Mouse (Mus musculus): Measurements from ENCODE around the gene Dnajb2. TPM values are rescaled to one million over a fixed set of nuclear protein-coding genes. Genes with fewer than 3 reads are reported as not detected.
"Not testable (repeated sequence)": the region's sequence is repeated elsewhere in the genome, so short reads cannot be mapped to it uniquely, and the experiment has no call there.

Gene Dnajb2
- polyA plus RNA-seq, 1 experiment from 2014 or later = 24.2 TPM

DNA sequence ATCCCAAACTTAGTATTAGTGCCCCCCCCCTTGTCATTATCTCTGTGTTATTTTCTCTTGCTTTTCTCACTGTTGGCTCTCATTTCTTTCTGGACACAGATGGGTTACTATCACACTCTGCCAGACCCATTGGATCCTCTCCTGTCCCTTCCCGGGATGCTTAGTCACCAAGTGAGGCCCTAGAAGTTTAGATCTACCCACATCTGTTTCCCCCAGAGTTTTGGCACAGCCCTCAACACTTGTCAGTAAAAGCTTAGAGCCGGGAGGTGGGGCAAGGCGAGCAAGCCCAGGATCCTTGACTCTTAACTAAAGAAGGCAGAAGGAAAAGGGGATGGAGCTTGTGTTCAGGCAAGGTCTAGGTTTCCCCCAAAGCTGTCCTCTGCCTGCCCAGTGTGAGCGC is 7.0 kb upstream of the Dnajb2 start:
- no peak overlapping the region for H3K4me3 ChIP-seq (ENCODE audit: low read depth, low read length)
- H3K27me3 ChIP-seq (ENCODE audit: control insufficient read depth, insufficient read depth, low read length) = no peaks in the 10 kb centered on the region
- ATAC-seq (ENCODE audit: low FRiP score, low TSS enrichment) (no peak), DNase-seq (ENCODE audit: low spot score) (no peak)
- H3K36me3 ChIP-seq (ENCODE audit: control insufficient read depth, insufficient read depth, low read length) = no peaks in the 10 kb centered on the region
- 58% methylated on average over 4 of the region's 4 CpGs for WGBS
- H3K9ac ChIP-seq (ENCODE audit: low read length) = no peak overlapping the region
- no peaks in the 10 kb centered on the region for H3K9me3 ChIP-seq (ENCODE audit: control insufficient read depth, low read length)
- H3K4me2 ChIP-seq (replicated peaks; ENCODE audit: low read depth) = no peak overlapping the region
- no peak overlapping the region for H3K27ac ChIP-seq (replicated peaks)
- TF ChIP-seq EP300 (optimal IDR thresholded peaks at IDR 0.05) = no peak
- no peaks in the 10 kb centered on the region for H3K4me1 ChIP-seq (replicated peaks; ENCODE audit: control insufficient read depth, insufficient read depth)

DNA sequence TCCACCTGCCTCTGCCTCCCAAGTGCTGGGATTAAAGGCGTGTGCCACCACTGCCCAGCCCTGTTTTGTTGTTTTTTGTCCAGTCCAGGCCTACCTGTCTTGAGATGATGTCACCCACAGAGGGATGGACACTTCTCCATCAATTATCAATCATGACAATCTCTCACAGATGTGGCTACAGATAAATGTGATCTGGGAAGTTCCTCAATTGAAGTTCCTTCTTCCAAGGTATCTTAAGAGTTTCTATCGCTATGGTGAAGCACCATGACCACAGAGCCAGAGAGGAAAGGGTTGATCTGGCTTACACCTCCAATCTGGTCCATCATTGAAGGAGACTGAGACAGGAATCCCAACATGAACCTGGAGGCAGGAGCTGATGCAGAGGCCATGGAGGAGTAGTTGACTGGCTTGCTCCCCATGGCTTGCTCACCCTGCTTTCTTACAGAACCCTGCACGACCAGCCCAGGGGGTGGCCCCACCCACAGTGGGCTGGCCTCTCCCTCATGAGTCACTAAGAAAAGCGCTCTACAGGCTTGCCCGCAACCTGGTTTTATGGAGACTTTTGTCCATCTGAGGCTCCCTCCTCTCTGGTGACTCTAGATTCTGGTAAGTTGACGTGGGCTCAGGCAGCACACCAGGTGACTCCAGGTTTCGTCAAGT is 5.7 kb upstream of the Dnajb2 start:
- Histone ChIP-seq H3K4me3 (ENCODE audit: low read depth, low read length) (no peak overlapping the region), H3K36me3 (ENCODE audit: control insufficient read depth, insufficient read depth, low read length) (no peaks in the 10 kb centered on the region), H3K4me1 (replicated peaks; ENCODE audit: control insufficient read depth, insufficient read depth) (no peaks in the 10 kb centered on the region), H3K9ac (ENCODE audit: low read length) (no peak overlapping the region), H3K27me3 (ENCODE audit: control insufficient read depth, insufficient read depth, low read length) (no peaks in the 10 kb centered on the region), H3K27ac (replicated peaks) (peak overlapping the region; percentile 70), H3K9me3 (ENCODE audit: control insufficient read depth, low read length) (no peaks in the 10 kb centered on the region), H3K4me2 (replicated peaks; ENCODE audit: low read depth) (no peak overlapping the region)
- DNase-seq (ENCODE audit: low spot score) = peak; percentile 66
- TF ChIP-seq CTCF (IDR thresholded peaks at IDR 0.05; ENCODE audit: low read depth) (no peak), EP300 (optimal IDR thresholded peaks at IDR 0.05) (no peak)
- 63% methylated on average over 7 of the region's 7 CpGs for WGBS
- peak; percentile 78 for ATAC-seq (ENCODE audit: low FRiP score, low TSS enrichment)

DNA sequence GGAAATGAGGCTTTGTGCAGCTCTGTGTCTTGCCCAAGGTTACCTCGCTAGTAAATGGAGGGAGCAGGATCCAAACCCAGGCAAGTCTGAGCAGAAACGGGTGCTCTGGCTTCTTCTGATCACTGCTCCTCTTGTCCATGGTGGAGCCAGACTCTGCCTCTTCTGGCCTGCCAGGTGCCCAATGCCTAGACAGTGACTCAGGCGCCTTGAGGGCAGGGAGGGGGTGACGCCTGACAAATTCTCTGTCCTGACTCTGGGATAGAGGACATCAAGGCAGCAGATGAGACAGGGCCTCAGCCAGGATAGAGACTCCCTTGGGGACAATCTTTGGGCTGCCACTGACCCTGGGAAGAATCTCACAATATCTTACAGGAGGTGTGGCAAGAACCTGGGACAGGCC is 5.0 kb upstream of the Dnajb2 start:
- no peak for DNase-seq (ENCODE audit: low spot score)
- Histone ChIP-seq H3K4me2 (replicated peaks; ENCODE audit: low read depth) (no peak overlapping the region), H3K4me3 (ENCODE audit: low read depth, low read length) (no peak overlapping the region), H3K27me3 (ENCODE audit: control insufficient read depth, insufficient read depth, low read length) (no peaks in the 10 kb centered on the region), H3K36me3 (ENCODE audit: control insufficient read depth, insufficient read depth, low read length) (no peaks in the 10 kb centered on the region), H3K9me3 (ENCODE audit: control insufficient read depth, low read length) (no peaks in the 10 kb centered on the region), H3K9ac (ENCODE audit: low read length) (no peak overlapping the region), H3K27ac (replicated peaks) (peak overlapping the region; percentile 70), H3K4me1 (replicated peaks; ENCODE audit: control insufficient read depth, insufficient read depth) (no peaks in the 10 kb centered on the region)
- ATAC-seq (ENCODE audit: low FRiP score, low TSS enrichment) = no peak
- WGBS = 74% methylated on average over 4 of the region's 4 CpGs
- no peak for TF ChIP-seq EP300 (optimal IDR thresholded peaks at IDR 0.05)
- no peak for TF ChIP-seq CTCF (IDR thresholded peaks at IDR 0.05; ENCODE audit: low read depth)

DNA sequence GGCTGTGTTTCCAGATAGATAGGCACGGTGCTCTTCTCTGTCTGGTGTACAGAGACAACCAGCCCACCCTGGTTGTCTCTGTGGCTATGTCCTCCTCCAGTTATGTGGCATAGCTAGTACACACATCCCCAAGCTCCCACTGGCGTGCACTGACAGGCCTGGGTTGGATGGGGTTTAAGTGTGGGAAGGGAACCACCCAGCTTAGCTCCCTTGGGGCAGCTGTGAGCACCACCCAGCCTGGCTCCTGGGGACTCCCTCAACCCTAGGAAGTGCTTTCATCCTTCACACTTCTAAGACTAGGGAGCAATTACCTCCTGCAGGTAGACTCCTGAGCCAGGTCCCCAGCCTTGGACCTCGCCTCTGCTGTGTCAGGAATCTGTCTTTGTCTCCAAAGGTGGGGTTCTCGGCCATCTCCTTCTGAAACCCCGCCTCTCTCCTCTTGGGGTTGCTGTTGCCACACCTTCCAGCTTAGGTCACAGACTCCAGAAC is 4.5 kb upstream of the Dnajb2 start, which contains the start of gene A630095N17Rik:
Gene A630095N17Rik (minus strand): TSS at position 439 of the 489 bp plus-strand sequence.
- Histone ChIP-seq H3K9ac (ENCODE audit: low read length) (no peak within 1 kb of the TSS), H3K36me3 (ENCODE audit: control insufficient read depth, insufficient read depth, low read length) (no peaks in the 10 kb centered on the region), H3K4me1 (replicated peaks; ENCODE audit: control insufficient read depth, insufficient read depth) (no peaks in the 10 kb centered on the region), H3K4me3 (ENCODE audit: low read depth, low read length) (no peak within 1 kb of the TSS), H3K4me2 (replicated peaks; ENCODE audit: low read depth) (no peak within 1 kb of the TSS), H3K9me3 (ENCODE audit: control insufficient read depth, low read length) (no peaks in the 10 kb centered on the region), H3K27ac (replicated peaks) (peak within 1 kb of the TSS; percentile 70), H3K27me3 (ENCODE audit: control insufficient read depth, insufficient read depth, low read length) (no peaks in the 10 kb centered on the region)
- ATAC-seq (ENCODE audit: low FRiP score, low TSS enrichment) (no peak), DNase-seq (ENCODE audit: low spot score) (no peak)
- TF ChIP-seq CTCF (IDR thresholded peaks at IDR 0.05; ENCODE audit: low read depth) (no peak), EP300 (optimal IDR thresholded peaks at IDR 0.05) (no peak)
- 60% methylated on average over 5 of the region's 5 CpGs for WGBS

DNA sequence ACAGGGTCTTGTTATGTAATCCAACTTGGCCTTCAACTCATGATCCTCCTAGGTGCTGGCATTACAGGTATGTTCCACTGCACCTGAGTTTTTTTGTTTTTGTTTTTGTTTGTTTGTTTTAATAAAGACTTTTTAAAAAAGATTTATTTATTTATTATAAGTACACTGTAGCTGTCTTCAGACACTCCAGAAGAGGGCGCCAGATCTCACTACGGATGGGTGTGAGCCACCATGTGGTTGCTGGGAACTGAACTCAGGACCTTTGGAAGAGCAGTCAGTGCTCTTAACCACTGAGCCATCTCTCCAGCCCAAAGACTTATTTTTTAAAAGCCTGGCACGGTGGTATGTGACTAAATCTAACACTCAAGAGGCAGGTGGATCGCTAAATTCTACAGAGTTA is 3.7 kb upstream of the Dnajb2 start:
- not testable (repeated sequence) for H3K9me3 ChIP-seq (ENCODE audit: control insufficient read depth, low read length); H3K4me1 ChIP-seq (replicated peaks; ENCODE audit: control insufficient read depth, insufficient read depth); H3K4me2 ChIP-seq (replicated peaks; ENCODE audit: low read depth); H3K9ac ChIP-seq (ENCODE audit: low read length); H3K36me3 ChIP-seq (ENCODE audit: control insufficient read depth, insufficient read depth, low read length); H3K4me3 ChIP-seq (ENCODE audit: low read depth, low read length); DNase-seq (ENCODE audit: low spot score); H3K27ac ChIP-seq (replicated peaks); H3K27me3 ChIP-seq (ENCODE audit: control insufficient read depth, insufficient read depth, low read length); ATAC-seq (ENCODE audit: low FRiP score, low TSS enrichment)
- WGBS = 78% methylated on average over 4 of the region's 4 CpGs
- peak; percentile 30 for TF ChIP-seq CTCF (IDR thresholded peaks at IDR 0.05; ENCODE audit: low read depth)

DNA sequence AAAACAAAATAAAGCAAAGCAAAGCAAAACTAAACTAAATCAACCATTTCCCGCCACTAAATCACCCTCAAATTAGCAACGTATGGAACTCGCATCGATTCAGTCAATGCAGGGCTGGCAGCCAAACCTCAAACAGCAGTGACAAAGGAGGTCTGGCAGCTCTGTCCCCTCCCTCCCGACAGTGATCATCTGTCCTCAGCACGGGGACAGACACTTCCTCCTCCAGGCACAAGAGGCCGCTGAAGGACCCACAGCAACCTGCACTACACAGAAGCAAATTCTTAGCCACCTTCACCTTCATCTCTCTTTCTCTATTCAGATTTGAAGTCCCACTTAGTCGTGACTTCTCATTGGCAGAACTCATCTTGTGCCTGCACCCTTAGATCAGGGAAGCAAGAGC is 1.6 kb upstream of the Dnajb2 start:
- Histone ChIP-seq H3K9ac (ENCODE audit: low read length) (no peak overlapping the region), H3K27ac (replicated peaks) (no peak overlapping the region), H3K36me3 (ENCODE audit: control insufficient read depth, insufficient read depth, low read length) (0 out of 2 replicates have a peak, but pooled peaks cover 2% of the 10 kb centered on the region), H3K4me3 (ENCODE audit: low read depth, low read length) (no peak overlapping the region; the same call in 1 of the 2 replicates), H3K4me2 (replicated peaks; ENCODE audit: low read depth) (no peak overlapping the region), H3K27me3 (ENCODE audit: control insufficient read depth, insufficient read depth, low read length) (no peaks in the 10 kb centered on the region), H3K4me1 (replicated peaks; ENCODE audit: control insufficient read depth, insufficient read depth) (no peaks in the 10 kb centered on the region), H3K9me3 (ENCODE audit: control insufficient read depth, low read length) (no peaks in the 10 kb centered on the region)
- peak; percentile 27; the same call in 1 of the 2 replicates for ATAC-seq (ENCODE audit: low FRiP score, low TSS enrichment)
- WGBS = 2% methylated on average over 8 of the region's 8 CpGs
- peak; percentile 74 for DNase-seq (ENCODE audit: low spot score)
- TF ChIP-seq EP300 (optimal IDR thresholded peaks at IDR 0.05) = no peak
- TF ChIP-seq CTCF (IDR thresholded peaks at IDR 0.05; ENCODE audit: low read depth) = peak; percentile 81

Measured in stomach, postnatal 0 days (tissue).